Mouse (Mus musculus) retina, adult 2 months (tissue): ENCODE measurements around the gene Ahnak.
"Not testable (repeated sequence)": the region's sequence is repeated elsewhere in the genome, so short reads cannot be mapped to it uniquely, and the experiment has no call there.

Experiments used
- DNase-seq: peaks from one replicate; pipeline ENCODE4 v3.0.0-alpha.2; 2012; ENCODE audit warnings: low read depth, low spot score

Ahnak gene

DNA sequence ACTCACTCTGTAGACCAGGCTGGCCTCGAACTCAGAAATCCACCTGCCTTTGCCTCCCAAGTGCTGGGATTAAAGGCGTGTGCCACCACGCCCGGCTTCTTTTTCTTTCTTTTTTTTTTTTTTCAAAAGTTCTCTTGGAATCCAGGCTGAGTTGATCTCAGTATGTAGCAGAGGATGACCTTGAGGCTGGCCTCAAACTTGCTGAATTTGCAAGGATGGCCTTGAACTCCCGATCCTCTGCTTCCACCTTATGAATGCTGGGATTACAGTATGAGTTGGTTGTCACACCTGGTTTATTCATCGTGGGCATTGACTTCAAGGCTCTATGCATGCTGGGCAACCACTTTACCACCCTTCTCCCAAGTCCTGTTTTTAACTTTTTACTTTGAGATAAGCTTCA is 51.6 kb downstream of the Ahnak start:
- no peak for DNase-seq

DNA sequence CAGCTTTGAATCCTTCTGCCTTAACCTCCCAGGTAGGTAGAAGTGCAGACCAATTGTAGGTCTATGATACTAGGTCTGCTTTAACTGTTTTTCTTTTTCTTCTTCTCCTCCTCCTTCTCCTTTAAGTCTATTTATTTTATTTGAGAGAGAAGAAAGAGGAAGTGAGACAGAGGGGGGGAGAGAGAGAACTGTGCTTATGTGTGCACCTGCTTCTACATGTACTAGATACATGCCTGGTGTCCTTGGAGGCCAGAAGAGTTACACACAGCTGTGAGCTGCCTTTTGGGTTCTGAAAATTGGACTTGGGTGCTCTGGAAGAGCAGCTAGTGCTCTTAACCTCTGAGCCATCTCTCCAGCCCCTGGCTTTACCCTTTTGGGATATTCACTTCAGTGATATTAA is 52.0 kb downstream of the Ahnak start:
- DNase-seq, result no peak

DNA sequence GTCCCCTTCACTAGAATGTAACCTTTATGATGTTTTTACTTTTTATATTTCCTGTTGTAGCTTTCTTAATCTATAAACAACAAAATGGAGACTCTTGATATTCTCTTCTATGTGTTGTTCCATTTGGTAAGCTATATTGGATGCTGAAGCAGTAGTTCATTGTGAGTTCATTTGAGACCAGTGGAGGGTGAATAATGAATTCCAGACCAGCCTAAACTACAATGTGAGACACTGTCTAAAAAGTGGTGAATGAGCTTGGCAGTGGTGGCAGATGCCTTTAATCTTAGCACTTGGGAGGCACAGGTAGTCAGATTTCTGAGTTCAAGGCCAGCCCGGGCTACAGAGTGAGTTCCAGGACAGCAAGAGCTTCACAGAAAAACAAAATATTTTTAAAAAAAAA is 54.0 kb downstream of the Ahnak start:
- DNase-seq, result no peak

DNA sequence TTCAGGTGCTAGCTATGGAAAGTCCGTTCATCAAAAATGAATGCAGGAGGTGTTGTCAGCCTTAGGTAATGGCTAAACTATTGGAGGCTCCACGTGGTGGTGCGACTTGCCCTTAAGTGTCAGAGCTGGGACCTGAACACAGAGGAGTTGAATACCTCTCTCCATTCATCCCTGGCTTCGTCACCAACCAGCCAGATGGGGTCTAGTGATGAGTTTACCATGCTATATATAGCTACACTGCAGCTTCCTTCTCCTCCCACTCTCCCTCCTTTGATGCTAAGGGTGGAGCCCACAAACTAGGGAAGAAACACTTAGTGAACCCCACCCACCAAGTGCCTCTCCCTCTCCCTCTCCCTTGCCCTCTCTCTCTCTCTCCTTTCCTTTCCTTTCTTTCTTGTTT is 55.2 kb downstream of the Ahnak start:
- DNase-seq, result no peak

DNA sequence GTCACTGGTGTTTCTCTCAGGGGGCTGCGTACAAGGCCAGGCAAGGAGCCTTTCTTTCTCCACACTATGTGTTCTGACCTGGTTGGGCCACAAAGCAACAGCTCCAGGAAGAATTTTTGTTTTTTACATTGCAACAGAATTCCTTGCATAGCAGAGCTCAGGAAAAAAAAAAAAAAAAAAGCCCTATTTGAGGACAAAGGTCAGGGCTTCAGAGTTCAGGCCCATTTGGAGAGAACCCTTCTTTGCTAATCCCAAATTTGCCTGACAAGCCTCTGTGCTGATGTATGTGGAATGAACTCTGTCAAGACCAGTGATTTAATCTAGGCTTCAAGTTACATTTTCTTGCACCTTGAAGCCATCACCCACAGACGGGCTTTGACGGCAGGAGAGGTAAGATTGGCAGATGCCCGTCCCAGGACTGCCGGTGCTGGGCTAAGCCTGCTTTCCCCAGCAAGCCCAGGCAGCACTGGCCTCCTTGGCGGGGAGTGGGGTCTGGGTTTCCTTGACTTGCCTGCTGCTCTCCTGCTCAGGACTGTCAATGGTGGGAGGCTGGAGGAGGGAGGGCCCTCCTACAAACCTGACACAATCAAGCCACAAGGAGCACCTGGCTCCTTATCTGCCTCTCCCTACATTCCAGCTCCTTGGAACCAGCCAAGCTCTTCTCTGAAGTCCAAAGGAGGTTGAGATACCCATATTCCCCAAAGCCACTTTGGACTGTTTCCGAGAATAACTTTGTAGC is 58.3 kb downstream of the Ahnak start:
- DNase-seq, result no peak

DNA sequence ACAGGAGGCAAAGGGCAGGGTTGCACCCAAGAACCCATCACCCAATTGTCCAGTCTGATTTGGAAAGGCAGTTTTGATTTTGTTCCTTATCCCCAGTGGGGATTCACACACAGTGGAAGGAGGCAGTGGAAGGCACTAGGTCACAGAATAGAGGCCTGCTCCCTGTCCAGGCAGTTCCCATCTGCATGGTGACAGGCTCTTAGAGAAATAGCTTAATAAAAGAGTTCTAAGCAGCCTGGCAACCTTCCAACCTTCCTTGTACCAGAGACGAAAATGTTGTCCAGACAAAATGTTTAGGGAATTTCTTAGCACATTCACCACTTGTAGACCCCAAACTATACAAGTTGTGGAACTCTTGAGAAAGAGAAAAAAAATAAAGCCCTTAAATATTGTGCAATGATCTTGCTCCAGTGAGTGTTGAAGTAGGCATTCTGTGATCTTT is 58.9 kb downstream of the Ahnak start:
- DNase-seq, result no peak

DNA sequence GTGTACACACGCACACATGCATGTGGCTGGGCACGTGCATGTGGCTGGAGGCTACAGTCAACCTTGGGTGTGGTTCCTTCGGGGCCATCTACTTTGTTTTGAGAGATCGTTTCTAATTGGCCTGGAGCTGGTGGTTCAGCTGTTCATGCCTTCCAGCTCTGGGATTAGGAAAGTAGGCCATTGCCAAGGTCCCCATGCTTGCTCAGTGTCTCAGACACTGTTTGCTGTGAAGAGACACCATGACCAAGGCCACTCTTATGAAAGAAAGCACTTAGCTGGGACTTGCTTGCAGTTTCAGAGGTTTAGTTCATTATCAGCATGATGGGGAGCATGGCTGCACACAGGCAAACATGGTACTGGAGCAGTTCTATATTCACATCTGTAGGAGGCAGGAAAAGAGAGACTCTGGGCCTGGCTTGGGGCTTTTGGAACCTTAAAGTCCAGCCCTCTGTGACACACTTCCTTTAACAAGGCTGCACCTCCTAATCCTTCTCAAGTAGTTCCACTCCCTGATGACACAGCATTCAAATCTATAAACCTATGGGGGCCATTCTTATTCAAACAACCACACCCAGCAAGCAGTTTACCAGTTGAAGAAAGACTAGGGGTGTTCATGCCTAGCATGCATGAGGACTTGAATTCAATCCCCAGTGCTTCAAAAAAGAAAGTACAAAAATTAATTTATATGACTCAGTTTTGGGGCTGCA is 60.0 kb downstream of the Ahnak start:
- no peak for DNase-seq

DNA sequence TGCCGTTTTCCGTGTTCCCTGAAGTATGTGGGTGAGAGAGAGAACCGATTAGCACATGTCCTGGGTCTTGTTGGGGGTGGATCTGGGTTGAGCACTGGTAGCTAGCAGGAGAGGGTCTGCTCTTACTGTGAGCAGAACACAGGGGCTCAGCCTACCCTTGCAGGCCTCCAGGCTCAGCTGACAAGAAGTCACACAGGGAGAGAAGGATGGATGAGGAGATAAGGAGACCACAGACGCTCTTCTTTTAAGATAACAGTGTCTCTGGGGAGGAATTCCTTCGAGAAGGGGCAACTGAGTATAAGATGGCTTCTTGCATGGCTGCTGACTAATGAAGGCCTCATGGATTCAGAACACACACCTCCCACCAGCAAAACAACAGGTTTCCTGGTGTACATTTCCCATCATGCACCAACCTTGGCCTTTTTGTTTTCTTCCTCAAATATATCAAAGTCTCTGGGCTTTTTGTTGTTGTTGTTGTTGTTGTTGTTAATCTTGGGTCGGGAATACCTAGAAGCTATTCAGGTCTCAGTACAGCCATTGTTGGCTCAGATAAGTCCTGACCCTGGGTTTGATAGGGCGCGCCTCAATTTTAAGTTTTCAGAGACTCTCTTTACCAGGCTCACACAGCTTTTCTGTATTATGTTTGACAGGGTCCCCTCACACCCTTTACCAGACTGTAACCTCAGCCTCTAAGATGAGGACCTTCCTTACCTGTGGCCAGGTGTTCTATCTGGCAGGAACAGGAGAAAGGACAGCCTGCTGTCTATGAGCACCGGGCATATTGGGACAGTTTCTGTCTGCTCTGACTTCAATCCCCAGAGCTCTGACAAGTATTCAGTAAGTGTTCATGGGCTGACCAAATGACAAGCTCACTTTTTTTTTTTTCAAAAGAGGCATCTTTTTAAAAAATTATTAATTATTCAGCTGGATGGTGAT is 61.5 kb downstream of the Ahnak start:
- DNase-seq, result no peak

DNA sequence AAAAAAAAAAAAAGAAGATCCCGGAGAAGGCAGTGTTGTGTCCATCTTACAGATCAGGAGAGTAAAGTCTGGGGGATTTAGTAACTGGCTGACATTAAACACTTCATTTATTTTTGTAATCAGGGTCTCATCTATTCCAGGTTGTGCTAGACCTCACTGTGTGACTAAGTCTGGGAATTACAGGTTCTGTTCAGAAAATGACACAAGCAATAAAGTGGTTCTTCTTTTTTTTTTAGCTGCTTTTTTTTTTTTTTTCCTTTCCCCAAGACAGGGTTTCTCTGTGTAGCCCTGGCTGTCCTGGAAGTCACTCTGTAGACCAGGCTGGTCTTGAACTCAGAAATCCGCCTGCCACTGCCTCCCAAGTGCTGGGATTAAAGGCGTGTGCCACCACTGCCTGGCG is 62.9 kb downstream of the Ahnak start:
- not testable (repeated sequence) for DNase-seq

DNA sequence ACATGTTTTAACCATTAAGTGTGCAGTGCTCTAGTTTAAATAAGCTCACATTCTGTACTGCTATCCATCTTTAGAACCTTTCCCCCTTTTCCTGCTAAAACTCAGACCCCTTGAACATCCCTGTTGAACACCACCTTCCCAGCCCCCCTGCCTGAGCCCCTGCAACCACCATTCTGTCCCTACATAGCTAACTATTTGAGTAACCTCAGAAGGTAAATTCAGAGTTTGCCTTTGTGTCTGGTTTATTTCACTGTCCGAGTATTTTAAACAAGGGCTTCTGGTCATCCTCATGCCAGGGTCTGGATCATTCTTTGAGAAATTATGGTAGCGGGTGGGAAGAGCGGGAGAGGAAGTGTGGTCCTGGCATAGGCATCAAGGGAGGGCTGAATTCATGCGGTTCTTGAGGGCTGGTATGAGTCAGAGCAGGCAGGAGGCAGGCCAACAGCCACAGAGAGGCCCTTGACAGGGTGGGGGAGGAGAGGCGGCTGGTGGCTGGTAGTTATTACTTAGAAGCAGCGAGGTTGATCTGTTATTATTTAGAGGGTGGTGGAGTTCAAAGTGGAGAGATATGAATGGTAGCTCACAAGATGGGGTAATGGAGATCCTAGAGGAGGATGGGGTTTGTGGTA is 63.8 kb downstream of the Ahnak start:
- DNase-seq, result no peak

DNA sequence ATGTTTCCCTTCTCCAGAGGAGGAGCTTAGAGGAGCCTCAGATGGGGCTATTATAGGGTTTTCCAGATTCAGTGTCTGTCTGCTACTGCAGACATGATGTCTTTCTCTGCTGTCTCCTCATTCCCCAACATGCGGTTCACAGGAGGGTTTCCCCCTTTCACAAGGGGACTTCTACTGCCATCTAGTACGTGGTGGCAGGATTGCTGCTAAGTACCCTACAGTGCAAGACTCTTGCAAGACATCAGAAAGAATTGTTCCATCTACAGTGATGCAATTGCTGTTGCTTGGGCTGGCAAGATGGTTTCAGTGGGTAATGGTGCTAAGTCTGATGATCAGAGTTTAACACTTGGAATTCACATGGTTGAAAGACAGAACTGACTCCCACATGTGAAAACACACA is 66.1 kb downstream of the Ahnak start:
- no peak for DNase-seq

DNA sequence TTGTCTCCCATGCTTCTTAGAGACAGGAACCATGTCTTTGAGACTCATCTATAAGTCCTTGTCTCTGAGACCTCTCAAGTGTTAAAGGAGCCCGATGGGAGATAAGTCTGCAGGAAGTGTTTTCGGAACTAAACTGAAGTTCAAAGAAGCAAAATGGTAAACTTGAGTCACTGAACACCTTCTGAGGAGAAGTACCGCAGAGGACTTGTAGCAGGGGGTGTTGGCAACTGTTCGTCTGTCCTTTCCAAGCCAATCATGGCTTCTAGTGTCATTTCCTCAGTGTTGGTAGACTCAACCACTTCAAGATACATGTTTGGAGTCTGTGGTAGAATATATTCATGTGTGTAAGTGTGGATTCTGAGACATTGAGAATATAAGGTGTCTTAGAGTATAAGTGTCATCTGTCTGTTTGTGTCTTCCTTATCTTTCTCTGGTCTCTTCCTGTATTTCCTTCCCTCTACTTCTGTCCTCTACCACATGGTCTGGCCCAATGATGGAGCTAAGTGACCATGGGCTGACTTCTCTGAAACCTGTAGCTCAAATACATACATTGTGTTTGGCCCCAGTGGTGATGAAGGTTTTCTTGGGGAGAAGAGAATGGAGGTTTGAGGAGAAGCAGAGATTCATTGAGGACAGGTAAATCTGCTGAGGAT is 66.7 kb downstream of the Ahnak start:
- DNase-seq, result no peak

DNA sequence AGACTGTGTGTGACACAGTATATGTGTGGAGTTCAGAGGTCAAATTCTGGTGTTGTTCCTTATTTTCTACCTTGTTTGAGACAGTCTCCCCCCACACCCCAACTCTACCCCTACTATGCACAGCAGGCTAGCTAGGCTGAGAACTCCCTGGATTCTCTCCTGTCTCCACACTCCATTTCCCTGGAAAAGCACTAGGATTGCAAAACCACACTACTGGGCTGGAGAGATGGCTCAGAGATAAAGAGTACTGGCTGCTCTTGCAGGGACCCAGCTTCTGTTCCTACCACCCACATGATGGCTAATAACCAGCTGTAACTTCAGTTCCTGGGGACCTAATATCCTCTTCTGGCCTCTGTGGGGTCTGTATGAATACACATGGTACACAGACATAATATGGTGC is 68.6 kb downstream of the Ahnak start:
- DNase-seq, result no peak

DNA sequence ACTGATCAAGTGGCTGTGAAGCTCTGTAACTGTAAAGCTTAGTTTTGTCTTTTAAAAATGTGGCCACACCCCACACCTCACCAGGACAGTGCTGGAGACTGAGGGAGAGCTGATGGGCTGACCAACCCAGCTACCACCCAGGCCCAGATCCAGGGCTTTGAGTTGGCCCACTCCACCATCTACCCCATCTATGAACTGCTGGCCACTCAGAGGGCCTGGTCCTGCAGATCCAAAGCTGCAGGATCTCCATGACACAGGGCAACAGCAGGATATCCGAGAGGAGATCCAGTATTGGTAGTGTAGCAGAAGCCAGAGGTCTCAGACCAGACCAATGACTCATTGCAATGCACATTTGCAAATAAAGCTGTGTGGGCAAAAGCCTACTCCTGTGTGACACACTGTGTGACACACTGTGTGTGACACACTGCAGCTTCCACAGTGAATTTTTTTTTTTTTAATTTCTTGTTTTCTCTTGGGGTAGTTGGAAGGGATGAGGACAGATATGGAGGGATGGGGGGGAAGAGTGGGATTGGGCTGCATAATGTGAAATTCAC is 69.3 kb downstream of the Ahnak start:
- no peak for DNase-seq

DNA sequence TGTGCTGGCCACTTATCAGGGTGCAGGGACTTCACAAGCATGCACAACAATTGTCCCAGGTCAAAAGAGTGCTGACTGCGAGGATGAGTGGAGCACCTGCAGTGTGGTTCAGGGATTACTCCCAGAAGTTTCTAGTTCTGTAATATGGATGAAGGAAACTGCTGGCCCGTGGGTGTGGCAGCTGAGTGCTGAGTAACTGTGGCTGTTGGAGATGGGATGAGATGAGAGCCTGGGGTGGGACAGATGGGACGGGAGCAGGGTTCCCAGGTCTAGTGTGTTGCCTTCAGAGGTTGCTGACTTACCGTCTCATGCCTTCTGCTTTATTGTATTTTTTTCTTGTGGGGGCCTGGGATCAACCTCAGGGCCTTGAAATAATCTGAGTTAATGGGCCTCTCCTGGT is 69.9 kb downstream of the Ahnak start:
- DNase-seq, result no peak

DNA sequence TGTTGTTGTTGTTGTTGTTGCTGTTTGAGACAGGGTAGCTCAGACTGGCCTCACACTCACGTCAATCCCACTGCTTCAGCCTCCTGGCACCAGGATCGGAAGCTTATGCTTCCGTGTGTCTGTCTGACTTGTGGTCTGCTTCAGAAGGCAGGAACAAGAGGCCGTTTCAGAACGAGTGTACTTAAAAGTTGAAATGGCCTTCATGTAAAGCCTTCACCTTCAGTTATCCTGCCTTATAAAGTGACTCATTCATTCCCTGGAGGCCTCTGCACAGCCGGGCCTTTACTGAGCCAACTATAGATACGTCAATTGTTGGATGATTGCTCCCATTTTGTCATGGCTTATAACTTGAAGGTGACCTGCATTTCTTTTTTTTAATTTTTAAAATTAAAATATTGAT is 70.3 kb downstream of the Ahnak start:
- DNase-seq, result no peak

DNA sequence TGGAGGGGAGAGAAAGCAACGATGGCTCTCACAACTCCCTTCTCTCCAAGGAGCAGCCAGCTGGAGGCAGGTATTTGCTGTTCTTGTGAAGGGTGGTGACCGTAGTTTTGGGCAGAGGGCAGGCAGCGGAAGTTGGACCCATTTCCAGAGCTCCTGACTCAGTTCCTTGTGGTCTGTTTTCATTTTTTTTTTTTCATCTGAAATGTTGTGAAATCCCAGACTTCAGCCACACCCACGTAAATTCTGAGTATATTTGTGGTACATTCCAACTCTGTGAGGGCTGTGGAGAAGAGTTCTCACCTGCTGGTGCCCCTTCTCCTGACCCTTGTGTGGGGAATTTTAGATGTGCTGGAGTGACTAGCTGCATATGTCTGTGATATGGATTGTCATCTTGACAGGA is 71.0 kb downstream of the Ahnak start:
- no peak for DNase-seq

DNA sequence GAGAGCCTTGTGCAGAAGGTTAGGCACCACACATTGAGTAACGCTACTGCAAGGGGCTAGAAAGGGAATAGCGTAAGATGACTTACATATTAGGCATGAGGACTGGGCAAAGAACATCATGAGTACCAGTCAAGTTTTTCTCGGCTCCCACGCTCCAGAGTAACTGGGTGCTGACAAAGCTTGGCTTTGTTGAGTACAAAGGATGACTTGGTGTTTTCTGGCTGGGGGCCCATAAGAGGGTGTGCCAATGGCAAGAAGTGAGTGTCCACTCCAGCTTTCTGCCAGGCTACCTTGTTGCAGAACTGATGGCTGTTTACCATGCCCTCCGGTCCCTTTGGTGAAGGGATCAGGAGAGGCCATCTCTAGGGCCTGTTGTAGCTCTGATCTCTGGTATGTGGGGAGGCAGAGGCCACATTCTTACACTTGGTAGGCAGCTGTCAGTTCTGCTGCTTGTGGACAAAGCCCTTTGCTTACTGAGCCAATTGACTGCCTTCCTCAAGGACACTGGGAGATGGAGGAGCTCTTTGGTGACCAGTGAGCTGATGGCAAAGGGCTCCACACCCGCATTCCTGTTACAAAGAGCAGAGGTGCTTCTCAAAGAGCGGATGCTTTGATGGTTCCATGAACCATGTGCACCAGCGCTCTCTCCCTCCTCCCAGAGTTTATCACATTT is 72.3 kb downstream of the Ahnak start:
- DNase-seq, result no peak

DNA sequence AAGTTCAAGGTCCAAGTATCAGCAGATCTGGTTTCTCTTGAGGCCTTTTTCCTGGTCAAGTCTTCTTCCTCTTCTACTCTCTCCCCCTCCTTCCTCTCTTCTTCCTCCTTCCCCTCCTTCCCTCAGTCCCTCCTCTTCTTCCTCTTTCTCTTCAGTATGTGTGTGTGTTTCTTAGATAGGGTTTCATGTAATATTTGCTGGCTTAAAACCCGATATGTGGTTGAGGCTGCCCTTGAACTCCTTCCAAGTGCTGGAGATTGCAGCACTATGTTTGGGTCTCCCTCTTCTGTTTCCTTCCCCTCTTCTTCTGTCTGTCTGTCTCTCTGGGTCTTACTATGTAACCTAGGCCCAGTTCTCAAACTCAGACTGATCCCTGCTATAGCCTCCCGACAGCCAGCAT is 73.7 kb downstream of the Ahnak start:
- no peak for DNase-seq

DNA sequence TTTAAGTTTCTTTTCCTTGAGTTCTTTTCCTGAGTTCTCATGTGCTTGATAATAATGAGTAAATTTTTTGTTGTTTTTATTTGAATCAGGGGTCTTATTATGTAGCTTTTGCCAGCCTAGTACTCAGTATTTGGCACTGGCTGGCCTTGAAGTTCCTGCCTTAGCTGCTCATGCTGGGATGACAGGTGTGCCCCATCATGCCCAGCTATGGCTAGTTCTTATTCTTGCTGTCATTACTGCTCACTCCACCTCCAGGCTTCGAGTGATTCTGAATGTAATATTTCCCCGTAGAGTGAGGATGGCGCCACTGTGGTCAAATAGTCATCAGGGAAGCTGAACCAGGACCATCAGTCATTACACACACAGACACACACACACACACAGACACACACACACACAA is 74.7 kb downstream of the Ahnak start:
- DNase-seq, result no peak
